ENCODE assay signal across 19 mouse cellular contexts in genomic region chr11:79714743-79715110, GRCm38 (mm10).
DNase-seq lines count a peak whose midpoint lies in the region; ATAC-seq and TF ChIP-seq lines count a peak whose summit lies in the region.
"Had no signal": no experiment of that assay in that cellular context is flagged by ENCODE, and none has a peak within 500 bp of the region (broad histone marks: within the 10 kb centered on the region; RNA-seq: fewer than 3 reads in every experiment).

No protein-coding gene starts in this region.

- 82% methylated on average over 6 of the region's 6 CpGs for WGBS in kidney, embryonic 14.5 days
- WGBS in stomach, embryonic 14.5 days = 71% methylated on average over 6 of the region's 6 CpGs

- TF ChIP-seq POLR2A in embryonic fibroblast, embryonic 13.5 days (IDR thresholded peaks at IDR 0.05; ENCODE audit: low read depth, low read length) = no peak

- peaks cover 6% of the 10 kb centered on the region for H3K27me3 ChIP-seq in kidney, embryonic 14.5 days (ENCODE audit: control insufficient read depth, insufficient read depth, low read length)
- no peaks in the 10 kb centered on the region for H3K27me3 ChIP-seq in C2C12 (ENCODE audit: control insufficient read depth, insufficient read depth, insufficient read length)
- H3K27me3 ChIP-seq in stomach, embryonic 14.5 days (ENCODE audit: control insufficient read depth, insufficient read depth, low read length) = peaks cover 5% of the 10 kb centered on the region; the same call in 1 of the 2 replicates

- H3K4me2 ChIP-seq in kidney, embryonic 14.5 days (replicated peaks; ENCODE audit: low read depth, low read length) = 0 out of 2 replicates have a peak overlapping the region, but pooled peaks have one; percentile 9
- H3K4me2 ChIP-seq in stomach, embryonic 14.5 days (replicated peaks; ENCODE audit: low read depth, low read length) = peak overlapping the region; percentile 98; the same call in 1 of the 2 replicates
- H3K4me2 ChIP-seq: hindbrain, embryonic 13.5 days; liver, embryonic 12.5 days; midbrain, embryonic 13.5 days had no signal

- H3K36me3 ChIP-seq in kidney, embryonic 14.5 days (ENCODE audit: control insufficient read depth, insufficient read depth, low read length) = no peaks in the 10 kb centered on the region
- peaks cover 54% of the 10 kb centered on the region for H3K36me3 ChIP-seq in C2C12 (ENCODE audit: control insufficient read depth, insufficient read depth)
- H3K36me3 ChIP-seq in stomach, embryonic 14.5 days (ENCODE audit: control insufficient read depth, insufficient read depth, low read length) = no peaks in the 10 kb centered on the region
- H3K36me3 ChIP-seq: embryonic facial prominence, embryonic 10.5 days; hindbrain, embryonic 13.5 days; liver, embryonic 12.5 days; midbrain, embryonic 13.5 days had no signal

- no peak overlapping the region for H3K4me3 ChIP-seq in kidney, embryonic 14.5 days (ENCODE audit: low read length)
- H3K4me3 ChIP-seq in C2C12 (ENCODE audit: insufficient read depth, poor library complexity, severe bottlenecking) = peak overlapping the region; percentile 97
- H3K4me3 ChIP-seq in embryonic fibroblast, embryonic 13.5 days (ENCODE audit: insufficient read depth, low read length) = 0 out of 2 replicates have a peak overlapping the region, but pooled peaks have one; percentile 74
- H3K4me3 ChIP-seq in stomach, embryonic 14.5 days (ENCODE audit: low read depth, low read length) = no peak overlapping the region
- H3K4me3 ChIP-seq: embryonic facial prominence, embryonic 10.5 days; hindbrain, embryonic 13.5 days; liver, embryonic 12.5 days; megakaryocyte, embryonic 14.5 days; midbrain, embryonic 13.5 days had no signal

- peaks cover 28% of the 10 kb centered on the region for H3K4me1 ChIP-seq in kidney, embryonic 14.5 days (ENCODE audit: control insufficient read depth, insufficient read depth, low read length)
- peaks cover 10% of the 10 kb centered on the region for H3K4me1 ChIP-seq in embryonic fibroblast, embryonic 13.5 days (ENCODE audit: control insufficient read depth, insufficient read depth, low read length)
- H3K4me1 ChIP-seq in stomach, embryonic 14.5 days (ENCODE audit: control insufficient read depth, insufficient read depth, low read length) = peaks cover 36% of the 10 kb centered on the region

- no peak for TF ChIP-seq CTCF in C2C12 (IDR thresholded peaks at IDR 0.05; ENCODE audit: control insufficient read depth, insufficient read depth, insufficient read length)
- no peak for TF ChIP-seq CTCF in embryonic fibroblast, embryonic 13.5 days (IDR thresholded peaks at IDR 0.05; ENCODE audit: borderline replicate concordance, insufficient read depth, low read length)

- intact Hi-C loops in left cerebral cortex, postnatal 25 days (cut with DNase I) = no loop called here

- no peak for DNase-seq in kidney, postnatal 10 days
- DNase-seq in left cerebral cortex, postnatal 25 days (ENCODE audit: low spot score in 2 of 2) = no peak
- no peak for DNase-seq in cerebellum, adult 11 months
- DNase-seq: B cell, adult 2 months; cerebellum, adult 9-11 months; forebrain, postnatal 0 days; lung, postnatal 14 days; thymus, adult 18-20 months; thymus, postnatal 36 days had no signal

- H3K79me2 ChIP-seq in C2C12 (ENCODE audit: control insufficient read depth, insufficient read depth) = peaks cover 91% of the 10 kb centered on the region

- no peak overlapping the region for H3K9ac ChIP-seq in kidney, embryonic 14.5 days (ENCODE audit: low read depth, low read length)
- H3K9ac ChIP-seq in stomach, embryonic 14.5 days (replicated peaks; ENCODE audit: low read depth, low read length) = no peak overlapping the region
- H3K9ac ChIP-seq: forebrain, postnatal 0 days; hindbrain, embryonic 13.5 days; liver, embryonic 12.5 days; midbrain, embryonic 13.5 days had no signal

- no peak for ATAC-seq in kidney, embryonic 14.5 days (ENCODE audit: low FRiP score, low TSS enrichment)
- no peak for ATAC-seq in stomach, embryonic 14.5 days (ENCODE audit: insufficient number of reproducible peaks, insufficient read depth, low FRiP score, low read depth)
- ATAC-seq: forebrain, postnatal 0 days; inflammation-experienced regulatory T-cells, adult 6 months; liver, embryonic 12.5 days; midbrain, embryonic 13.5 days had no signal

- no peak overlapping the region for H3K27ac ChIP-seq in kidney, embryonic 14.5 days (ENCODE audit: low read depth, low read length)
- H3K27ac ChIP-seq in embryonic fibroblast, embryonic 13.5 days (ENCODE audit: insufficient read depth, low read length) = no peak overlapping the region
- H3K27ac ChIP-seq in stomach, embryonic 14.5 days (ENCODE audit: low read length) = peak overlapping the region; percentile 69
- H3K27ac ChIP-seq: embryonic facial prominence, embryonic 10.5 days; hindbrain, embryonic 13.5 days; liver, embryonic 12.5 days; midbrain, embryonic 13.5 days had no signal

- no peaks in the 10 kb centered on the region for H3K9me3 ChIP-seq in kidney, embryonic 14.5 days (ENCODE audit: control insufficient read depth, low read length)
- H3K9me3 ChIP-seq in stomach, embryonic 14.5 days (ENCODE audit: control insufficient read depth, low read depth, low read length) = no peaks in the 10 kb centered on the region
- H3K9me3 ChIP-seq: embryonic facial prominence, embryonic 10.5 days; hindbrain, embryonic 13.5 days; liver, embryonic 12.5 days; midbrain, embryonic 13.5 days had no signal

- peak overlapping the region; percentile 49 for H3ac ChIP-seq in C2C12 (ENCODE audit: control insufficient read depth, insufficient read length, low read depth)

- H3K79me3 ChIP-seq in C2C12 (ENCODE audit: low read depth) = peaks cover 85% of the 10 kb centered on the region

TF ChIP-seq in C2C12, 6 proteins besides CTCF, POLR2A, EP300 and RAD21:
- no peak for TF ChIP-seq FOSL1 (IDR thresholded peaks at IDR 0.05; ENCODE audit: insufficient read depth, low read length, poor library complexity, severe bottlenecking)
- no peak for TF ChIP-seq CEBPB (IDR thresholded peaks at IDR 0.05; ENCODE audit: low read depth)
- TF ChIP-seq MYOD1 (IDR thresholded peaks at IDR 0.05; ENCODE audit: control insufficient read depth, insufficient read length, low read depth) = no peak
- TF ChIP-seq MAX (IDR thresholded peaks at IDR 0.05) = no peak
- TF ChIP-seq MYOG (IDR thresholded peaks at IDR 0.05; ENCODE audit: control insufficient read depth, extremely low read depth, insufficient read length) = no peak
- no peak for TF ChIP-seq USF1 (IDR thresholded peaks at IDR 0.05; ENCODE audit: low read depth)

Comparison
In these comparisons a context has a peak if more than half of its experiments do, and no peak if none do; other contexts are left out.
1. H3K4me3 ChIP-seq: peak in C2C12 (single experiment) and embryonic fibroblast, embryonic 13.5 days (single experiment); none in kidney, embryonic 14.5 days (single experiment) and stomach, embryonic 14.5 days (single experiment).